Mouse (Mus musculus) layer of hippocampus, adult 2 months (tissue): ENCODE measurements at regions not wholly inside any gene's neighbourhood (a gene's known extent, or its start where the extent isn't known, plus 50 kb on each side); places are given as distances from the start of the nearest gene placed in this dataset.

Experiments
- DNase-seq, 2 experiments: peaks; one replicate each; pipeline ENCODE4 v3.0.0; 2022; ENCODE audit warnings: low spot score in 2 of 2
- H3K27ac ChIP-seq: fragments of 200-600 bp; 2 replicates; pipeline ENCODE4 v1.8.1; 2022
- H3K4me3 ChIP-seq: fragments of 200-600 bp; 2 replicates; pipeline ENCODE4 v1.8.1; 2022; ENCODE audit warnings: mild to moderate bottlenecking
- CTCF ChIP-seq: fragments of 200-600 bp; conservative IDR thresholded peaks from 2 replicates; pipeline ENCODE4 v1.8.1; 2022; ENCODE audit warnings: antibody characterized with exemption, mild to moderate bottlenecking, moderate library complexity

DNA sequence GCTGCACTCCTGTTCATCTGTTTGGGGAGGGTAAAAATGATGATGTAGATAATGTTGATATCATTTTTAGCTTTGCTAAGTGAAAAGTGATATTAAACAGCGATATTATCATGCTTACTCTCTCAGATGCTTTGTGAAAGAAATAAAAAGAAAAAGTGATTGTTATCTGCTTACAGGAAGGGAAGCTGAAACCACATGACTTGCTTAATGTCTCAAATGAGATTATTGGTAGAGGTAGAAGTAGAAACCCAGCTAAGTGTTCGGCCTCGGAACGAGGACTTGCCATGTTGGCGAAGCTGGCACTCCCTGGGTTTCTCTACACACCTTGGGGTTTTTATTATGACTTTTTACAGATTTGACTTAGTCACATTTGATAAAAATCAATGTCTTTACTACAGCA lies 200.1 kb upstream of the Tank start:
- Histone ChIP-seq H3K4me3 (no peak overlapping the region), H3K27ac (no peak overlapping the region)
- TF ChIP-seq CTCF, result no peak
- DNase-seq, result no peak

DNA sequence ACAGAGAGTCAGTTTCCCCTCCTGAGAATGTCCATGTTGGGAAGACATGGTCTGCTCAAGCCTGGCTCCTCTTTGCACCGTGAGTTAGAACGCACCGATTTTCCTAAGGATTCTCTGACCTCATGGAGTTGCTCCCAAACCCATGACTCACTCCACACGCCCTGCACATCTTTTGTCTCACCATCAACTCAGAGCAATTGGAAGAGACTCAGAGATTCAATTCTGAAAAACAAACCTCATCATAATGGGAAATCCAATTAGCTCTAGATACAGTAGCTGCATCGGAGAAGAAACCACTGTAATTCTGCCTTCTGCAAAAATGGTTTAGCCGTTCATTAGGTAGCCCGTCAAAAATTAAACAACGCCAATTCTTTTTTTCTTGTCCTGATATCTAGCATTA lies 200.6 kb upstream of the Tank start:
- no peak for DNase-seq
- Histone ChIP-seq H3K4me3 (no peak overlapping the region), H3K27ac (no peak overlapping the region)
- TF ChIP-seq CTCF, result no peak

DNA sequence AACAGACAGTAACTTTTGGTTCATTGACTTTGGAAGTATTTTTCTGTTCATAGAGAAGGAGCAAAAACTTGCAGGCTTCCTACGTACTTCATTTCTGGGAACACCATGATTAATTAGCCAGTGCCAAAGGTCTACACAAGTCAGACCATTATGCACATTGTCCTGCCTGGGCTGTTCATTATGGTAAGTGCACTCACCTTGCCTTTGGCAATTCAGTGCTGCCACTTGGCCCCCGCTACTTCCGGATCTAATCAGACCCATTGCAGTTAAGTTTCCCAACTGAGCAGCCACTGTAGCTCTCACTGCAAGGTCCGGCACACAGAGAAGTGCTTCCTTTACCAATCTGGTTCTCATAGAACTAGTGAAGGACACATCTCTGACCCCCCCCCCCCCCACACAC lies 215.8 kb upstream of the Tank start:
- no peak overlapping the region for H3K4me3 ChIP-seq
- no peak for DNase-seq
- no peak overlapping the region for H3K27ac ChIP-seq
- no peak for TF ChIP-seq CTCF

DNA sequence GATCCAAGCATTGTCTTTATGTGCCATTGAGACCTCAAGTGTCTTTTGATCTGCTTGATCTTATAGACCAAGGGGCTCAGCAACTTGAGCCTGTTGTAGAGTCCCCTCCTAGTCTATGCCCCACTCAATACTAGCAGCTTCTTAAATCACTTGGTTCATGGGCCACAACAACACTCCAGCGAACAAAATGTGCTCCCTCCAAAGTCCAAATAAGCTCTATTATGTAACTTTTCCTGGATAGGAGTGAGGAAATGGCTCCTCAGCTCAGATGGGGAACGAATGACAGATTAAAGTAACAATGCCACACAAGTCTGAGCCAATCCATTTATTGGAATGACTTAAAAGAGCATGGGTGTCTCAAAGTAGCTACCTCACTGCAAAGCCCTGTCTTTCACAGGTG lies 217.0 kb upstream of the Tank start:
- no peak for DNase-seq
- no peak for TF ChIP-seq CTCF
- no peak overlapping the region for H3K27ac ChIP-seq
- H3K4me3 ChIP-seq, result no peak overlapping the region

DNA sequence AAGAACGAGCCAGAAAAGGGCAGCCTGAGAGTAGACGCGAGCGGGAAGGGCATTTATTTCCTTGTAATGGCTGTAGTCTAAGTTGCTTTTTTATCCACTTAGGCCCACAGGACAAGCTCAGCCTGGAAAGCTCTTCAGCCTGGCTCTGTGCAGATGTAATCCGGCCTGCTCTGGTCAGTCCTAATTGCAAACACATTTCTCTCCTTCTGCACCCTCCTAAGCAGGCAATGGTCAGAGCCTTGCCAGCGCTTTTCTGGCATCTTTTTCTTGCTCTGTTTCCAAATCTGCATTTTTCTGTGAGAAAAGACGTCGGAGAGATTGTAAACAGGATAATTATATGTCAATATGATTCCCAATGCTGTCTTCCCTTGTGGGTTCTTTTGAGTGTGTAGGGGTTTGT lies 224.3 kb upstream of the Tank start:
- H3K4me3 ChIP-seq, result no peak overlapping the region
- no peak for DNase-seq
- TF ChIP-seq CTCF, result no peak
- H3K27ac ChIP-seq, result no peak overlapping the region

DNA sequence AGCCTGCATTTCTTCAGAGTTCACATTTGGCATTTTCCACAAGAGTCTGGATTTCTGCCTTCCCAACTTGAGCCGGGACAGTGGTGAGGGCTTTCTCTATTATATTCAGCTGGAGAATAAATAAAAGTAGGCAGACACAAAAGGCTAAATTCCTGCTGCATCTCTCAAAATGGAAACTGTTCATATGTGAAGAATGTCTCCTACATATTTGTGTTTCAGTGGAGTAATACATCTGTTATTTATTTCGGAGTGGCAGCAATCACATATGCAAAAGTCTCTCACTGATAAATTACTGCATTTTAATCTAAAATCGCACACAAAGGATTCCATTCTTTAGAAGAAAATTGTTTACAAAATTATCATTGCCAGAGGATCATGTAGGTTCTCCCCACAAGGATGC lies 230.9 kb upstream of the Tank start:
- DNase-seq, result no peak
- H3K4me3 ChIP-seq, result no peak overlapping the region
- no peak for TF ChIP-seq CTCF
- H3K27ac ChIP-seq, result no peak overlapping the region

DNA sequence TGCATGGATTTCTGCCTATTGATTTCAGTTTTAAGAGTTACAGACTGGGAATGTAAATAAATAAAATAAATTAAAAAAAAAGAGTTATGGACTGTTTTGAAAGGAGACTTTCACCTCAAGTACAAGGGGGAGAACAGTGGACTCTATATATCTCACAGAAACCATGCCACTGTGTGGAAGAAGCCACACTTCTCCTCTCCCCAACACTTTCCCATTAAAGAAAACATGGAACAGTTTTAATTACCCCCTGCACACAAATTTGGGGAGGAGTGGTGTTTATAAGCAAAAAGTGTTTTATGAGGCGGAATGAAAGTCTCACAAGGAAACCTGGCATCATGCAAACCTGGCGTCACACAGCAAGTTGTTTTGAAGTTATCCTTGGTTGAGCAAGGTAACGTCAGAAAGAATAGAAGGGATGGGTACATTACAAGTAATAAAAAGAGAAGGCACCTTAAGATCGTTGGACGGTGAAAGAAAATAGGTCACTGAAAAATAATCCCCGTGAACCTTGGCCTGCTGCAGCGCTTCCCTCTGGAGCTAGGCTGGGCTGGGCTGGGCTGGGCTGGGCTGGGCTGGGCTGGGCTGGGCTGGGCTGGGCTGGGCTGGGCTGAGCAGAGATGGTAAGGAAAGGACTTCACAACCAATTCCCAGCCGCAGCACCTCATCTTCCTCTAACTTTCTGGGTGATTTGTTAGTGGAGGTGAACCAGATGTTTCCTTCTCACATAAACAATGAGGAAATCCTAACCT lies 232.2 kb upstream of the Tank start:
- H3K27ac ChIP-seq, result no peak overlapping the region
- no peak for TF ChIP-seq CTCF
- no peak overlapping the region for H3K4me3 ChIP-seq
- no peak for DNase-seq

DNA sequence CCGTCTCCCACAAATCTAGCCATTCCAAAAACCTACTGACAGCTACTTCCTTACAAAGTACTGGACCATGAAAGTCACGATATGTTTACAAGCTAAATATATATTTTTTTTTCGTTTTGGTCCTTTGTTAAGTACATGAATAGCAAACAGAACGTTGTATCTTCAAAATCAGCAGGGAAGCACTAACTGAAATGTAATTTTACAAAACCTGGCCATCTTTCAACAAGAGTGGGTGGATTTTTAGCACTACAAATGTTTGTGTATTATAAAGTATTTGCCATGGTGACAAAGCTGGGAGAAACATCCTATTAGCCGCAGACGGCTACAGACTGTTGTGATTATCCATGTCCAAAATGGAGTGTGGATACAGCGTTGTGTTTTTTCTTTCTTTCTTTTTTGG lies 233.1 kb upstream of the Tank start:
- DNase-seq, result peak; percentile 27 to 39
- no peak for TF ChIP-seq CTCF
- H3K27ac ChIP-seq, result no peak overlapping the region
- H3K4me3 ChIP-seq, result peak overlapping the region; percentile 40

DNA sequence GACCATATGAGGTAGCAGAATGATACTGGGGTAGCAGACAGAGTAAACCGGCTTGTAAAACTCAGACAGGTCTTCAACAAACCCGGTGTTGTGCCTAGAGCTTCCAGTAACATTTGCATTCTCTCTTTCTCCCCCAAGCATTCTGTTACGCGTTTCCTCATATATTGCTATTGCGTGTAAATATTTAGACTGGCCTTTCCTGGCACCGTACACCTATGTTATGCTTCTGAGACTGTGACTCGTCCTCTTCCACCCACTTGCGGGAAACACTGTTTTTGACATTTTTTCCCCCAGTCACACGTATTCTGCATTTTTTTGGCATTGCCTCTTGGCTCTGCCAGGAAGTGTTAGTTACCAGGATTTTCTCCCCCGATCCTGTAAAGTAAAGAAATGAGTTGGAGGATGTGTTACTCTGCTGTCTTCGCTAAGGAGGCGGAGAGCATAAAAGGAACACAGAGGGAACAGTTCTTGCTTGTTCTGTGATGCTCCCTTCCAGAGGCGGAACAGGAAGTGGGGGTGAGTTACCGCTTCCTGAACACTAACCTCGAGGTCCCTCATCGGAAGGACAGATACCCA lies 233.7 kb upstream of the Tank start:
- no peak for TF ChIP-seq CTCF
- Histone ChIP-seq H3K4me3 (peak overlapping the region; percentile 40), H3K27ac (no peak overlapping the region)
- DNase-seq, result peak; percentile 18 to 22

DNA sequence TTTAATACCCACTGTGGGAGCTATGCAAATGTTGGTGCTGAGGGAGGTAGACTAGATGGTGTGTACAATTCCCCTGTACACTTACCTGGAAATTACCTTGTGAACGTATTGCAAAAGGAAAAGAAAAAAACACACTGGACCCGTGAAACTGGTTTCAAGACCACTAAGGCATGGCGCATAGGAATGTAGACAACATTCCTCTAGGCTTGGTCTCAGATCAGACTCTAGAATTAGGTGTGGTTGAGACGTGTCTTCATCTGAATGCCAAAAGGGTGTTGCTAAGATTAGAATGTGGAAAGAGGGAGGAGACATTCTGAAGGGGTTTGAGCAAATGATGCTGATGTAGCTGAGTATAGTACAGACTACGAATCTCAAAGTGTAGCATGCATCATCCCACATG lies 237.1 kb upstream of the Tank start:
- TF ChIP-seq CTCF, result no peak
- Histone ChIP-seq H3K27ac (no peak overlapping the region), H3K4me3 (no peak overlapping the region)
- no peak for DNase-seq

DNA sequence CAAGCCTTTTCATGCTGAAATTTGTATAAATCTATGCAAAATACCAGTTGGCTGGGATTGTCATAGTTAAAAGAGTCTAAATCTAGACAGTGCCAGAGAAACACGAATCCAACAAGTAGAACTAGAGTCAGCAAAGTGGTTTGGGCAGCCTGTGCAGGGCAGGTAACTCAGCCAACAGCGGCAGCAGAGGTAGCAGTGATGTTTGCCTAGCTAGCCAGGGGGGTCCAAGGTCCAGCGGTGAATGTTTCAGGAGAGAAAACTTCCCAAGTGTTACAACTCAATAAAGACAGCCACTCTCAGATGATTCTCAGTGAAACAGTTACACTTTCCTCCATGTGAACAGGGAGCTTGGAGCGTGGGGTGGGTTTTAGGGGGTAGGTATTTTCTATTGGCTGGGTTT lies 259.2 kb upstream of the Tank start:
- no peak overlapping the region for H3K4me3 ChIP-seq
- no peak overlapping the region for H3K27ac ChIP-seq
- DNase-seq, result no peak
- TF ChIP-seq CTCF, result no peak

DNA sequence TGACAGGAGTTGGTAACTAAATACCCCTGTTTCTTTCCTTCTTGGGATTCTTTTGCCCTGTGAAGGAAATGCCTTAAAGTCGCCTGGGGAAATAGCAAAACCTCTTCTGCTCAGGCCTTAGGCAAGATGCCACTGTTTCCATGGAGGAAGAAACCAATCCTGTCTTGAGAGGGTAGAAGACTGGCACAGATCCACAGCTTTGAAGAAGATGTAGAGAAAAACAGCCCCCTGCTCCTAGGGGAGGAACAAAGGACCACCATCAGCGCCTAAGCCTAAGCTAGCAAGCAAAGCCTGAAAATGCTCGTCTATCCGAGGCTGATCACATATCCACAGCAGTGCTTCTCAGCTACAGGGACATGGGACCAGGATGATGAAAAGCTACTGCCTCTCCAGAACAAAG lies 268.0 kb upstream of the Tank start:
- no peak for TF ChIP-seq CTCF
- Histone ChIP-seq H3K4me3 (no peak overlapping the region), H3K27ac (no peak overlapping the region)
- DNase-seq, result no peak

DNA sequence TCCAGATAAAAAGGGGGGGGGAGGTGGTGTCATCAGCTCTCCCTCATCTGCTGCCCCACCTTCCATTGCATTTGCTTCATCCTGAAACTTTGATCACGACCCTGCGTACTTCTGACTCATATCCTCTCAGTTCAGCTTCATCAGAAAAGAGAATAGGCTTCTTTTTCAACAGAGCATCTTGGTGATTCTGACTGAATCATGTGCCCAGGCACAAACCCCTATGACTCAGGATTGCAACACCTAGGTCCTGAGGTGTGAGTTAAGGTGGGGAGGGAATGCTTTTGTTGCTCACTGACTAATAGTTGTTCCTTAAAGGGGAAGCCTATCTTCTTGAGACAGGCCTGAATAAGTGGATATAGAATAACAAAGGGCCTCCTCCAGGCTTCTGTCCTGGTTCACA lies 269.2 kb upstream of the Tank start:
- DNase-seq, result no peak
- Histone ChIP-seq H3K4me3 (no peak overlapping the region), H3K27ac (no peak overlapping the region)
- TF ChIP-seq CTCF, result no peak

DNA sequence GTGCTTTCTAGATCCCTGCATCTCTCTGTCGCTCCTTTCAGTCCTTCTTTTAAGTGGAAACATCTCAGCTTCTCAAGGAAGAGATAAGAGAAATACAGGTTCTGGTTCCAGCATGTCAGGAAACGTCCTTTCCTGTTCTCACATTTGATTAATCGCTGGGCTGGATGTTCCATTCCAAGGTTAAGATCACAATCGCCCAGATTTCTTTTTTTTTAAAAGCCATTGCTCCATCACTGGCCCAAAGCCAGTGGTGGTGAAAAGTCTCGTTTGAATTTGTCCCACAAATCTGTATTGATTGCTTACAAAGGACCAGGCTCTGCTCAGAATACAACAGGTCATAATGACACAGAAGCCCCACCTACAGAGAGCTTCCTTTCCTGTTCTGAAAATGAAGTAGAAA lies 281.2 kb upstream of the Tank start:
- no peak for TF ChIP-seq CTCF
- no peak overlapping the region for H3K4me3 ChIP-seq
- no peak for DNase-seq
- H3K27ac ChIP-seq, result no peak overlapping the region
